Mouse (Mus musculus) limb, embryonic 12.5 days (tissue): ENCODE data around the gene Cpm. TPM values are rescaled to one million over a fixed set of nuclear protein-coding genes. Genes with fewer than 3 reads are reported as not detected.
A peak's percentile ranks its signal among the peaks of the same experiment; 100 is the strongest.

Experiments used
- ATAC-seq: fragments of 200-750 bp; cut with Nextera tagmentation; 2 replicates; pipeline ENCODE4 v1.8.0; 2017; ENCODE audit warnings: low read depth, moderate TSS enrichment; ENCODE audit not compliant: insufficient number of reproducible peaks, insufficient read depth, low FRiP score, low TSS enrichment
- H3K27ac ChIP-seq: fragments of 300-500 bp; sonication (generic); 2 replicates; pipeline ENCODE4 v1.5.1; 2016; ENCODE audit warnings: mild to moderate bottlenecking, moderate library complexity
- H3K27me3 ChIP-seq: fragments of 300-500 bp; sonication (generic); 2 replicates; pipeline ENCODE4 v1.6.1; 2016; ENCODE audit warnings: mild to moderate bottlenecking, moderate library complexity
- H3K36me3 ChIP-seq: fragments of 300-500 bp; sonication (generic); 2 replicates; pipeline ENCODE4 v1.6.1; 2016; ENCODE audit warnings: mild to moderate bottlenecking, moderate library complexity
- H3K4me1 ChIP-seq: fragments of 300-500 bp; sonication (generic); replicated peaks from 2 replicates; pipeline ENCODE4 v1.6.1; 2016
- H3K4me2 ChIP-seq: fragments of 300-500 bp; sonication (generic); 2 replicates; pipeline ENCODE4 v1.6.1; 2016; ENCODE audit warnings: mild to moderate bottlenecking, moderate library complexity
- H3K4me3 ChIP-seq: fragments of 300-500 bp; sonication (generic); replicated peaks from 2 replicates; pipeline ENCODE4 v1.5.1; 2016; ENCODE audit warnings: mild to moderate bottlenecking
- H3K9ac ChIP-seq: fragments of 300-500 bp; sonication (generic); replicated peaks from 2 replicates; pipeline ENCODE4 v1.6.1; 2016; ENCODE audit warnings: mild to moderate bottlenecking, moderate library complexity
- H3K9me3 ChIP-seq: fragments of 300-500 bp; sonication (generic); 2 replicates; pipeline ENCODE4 v1.6.1; 2016; ENCODE audit warnings: mild to moderate bottlenecking, moderate library complexity
- WGBS: fragments of 180-500 bp; shearing (Covaris S2); methylation state at CpG from one replicate; pipeline ENCODE4 v1.1.7; 2016; 5-methylcytosine and 5-hydroxymethylcytosine counted together
- polyA plus RNA-seq: library from polyadenylated mRNA; unstranded; fragments of >200 nt; fragmentation: Nextera tagmentation; extraction: Ambion mirVana; gene quantifications from 2 replicates; pipeline ENCODE4 v1.2.1, GENCODE M21; 2016

Cpm gene
- polyA plus RNA-seq, 1 experiment from 2014 or later = 30.0 TPM

DNA sequence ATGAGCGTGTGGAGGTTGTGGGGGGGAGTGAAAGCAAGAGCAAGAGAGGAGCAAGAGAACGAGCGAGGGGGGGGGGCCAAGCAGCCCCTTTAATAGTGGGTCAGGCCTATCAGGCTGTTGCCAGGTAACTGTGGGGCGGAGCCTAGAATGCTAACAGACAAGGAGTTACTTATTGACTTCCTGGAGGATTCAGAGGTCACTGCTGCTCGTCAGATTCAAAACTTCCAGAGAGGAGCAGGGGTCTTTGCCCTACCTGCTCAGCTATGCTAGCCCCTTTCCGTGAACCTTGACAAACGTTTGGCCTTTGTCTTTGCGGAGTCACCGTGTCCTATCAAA lies 34.5 kb downstream of the Cpm start:
- WGBS = 23% methylated on average over 9 of the region's 9 CpGs

GRCm38 (mm10) chr10:117664208-117664925 lies 35.1 kb downstream of the Cpm start:
- Histone ChIP-seq H3K4me3 (no peak overlapping the region), H3K9me3 (no peaks in the 10 kb centered on the region), H3K4me1 (peaks cover 39% of the 10 kb centered on the region), H3K36me3 (no peaks in the 10 kb centered on the region), H3K27ac (no peak overlapping the region; the same call in 1 of the 2 replicates), H3K27me3 (no peaks in the 10 kb centered on the region), H3K9ac (no peak overlapping the region), H3K4me2 (peak overlapping the region; percentile 40)
- ATAC-seq = no peak
- 49% methylated on average over 14 of the region's 14 CpGs for WGBS

More for the DNA sequence above, 34.5 kb downstream of the Cpm start:
- Histone ChIP-seq H3K9me3 (no peaks in the 10 kb centered on the region), H3K27ac (no peak overlapping the region; the same call in 1 of the 2 replicates), H3K4me3 (no peak overlapping the region), H3K4me2 (peak overlapping the region; percentile 40), H3K4me1 (peaks cover 37% of the 10 kb centered on the region), H3K27me3 (no peaks in the 10 kb centered on the region), H3K36me3 (no peaks in the 10 kb centered on the region), H3K9ac (no peak overlapping the region)
- no peak for ATAC-seq

DNA sequence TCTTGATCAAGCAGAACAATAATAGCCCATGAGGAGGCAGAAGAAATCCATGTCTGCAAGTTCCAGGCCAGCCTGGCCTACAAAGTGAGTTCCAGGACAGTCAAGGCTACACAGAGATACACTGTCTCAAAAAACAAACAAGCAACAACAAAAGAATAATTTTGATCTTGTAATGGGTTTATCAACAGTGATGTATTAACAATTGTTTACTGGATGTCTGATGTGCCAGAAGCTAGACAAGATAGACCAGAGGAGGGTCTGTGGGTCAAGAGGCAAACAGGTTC lies 35.6 kb downstream of the Cpm start:
- Histone ChIP-seq H3K27me3 (no peaks in the 10 kb centered on the region), H3K4me1 (peaks cover 40% of the 10 kb centered on the region), H3K9ac (no peak overlapping the region), H3K36me3 (no peaks in the 10 kb centered on the region), H3K27ac (no peak overlapping the region), H3K9me3 (no peaks in the 10 kb centered on the region), H3K4me2 (no peak overlapping the region), H3K4me3 (no peak overlapping the region)
- no peak for ATAC-seq

DNA sequence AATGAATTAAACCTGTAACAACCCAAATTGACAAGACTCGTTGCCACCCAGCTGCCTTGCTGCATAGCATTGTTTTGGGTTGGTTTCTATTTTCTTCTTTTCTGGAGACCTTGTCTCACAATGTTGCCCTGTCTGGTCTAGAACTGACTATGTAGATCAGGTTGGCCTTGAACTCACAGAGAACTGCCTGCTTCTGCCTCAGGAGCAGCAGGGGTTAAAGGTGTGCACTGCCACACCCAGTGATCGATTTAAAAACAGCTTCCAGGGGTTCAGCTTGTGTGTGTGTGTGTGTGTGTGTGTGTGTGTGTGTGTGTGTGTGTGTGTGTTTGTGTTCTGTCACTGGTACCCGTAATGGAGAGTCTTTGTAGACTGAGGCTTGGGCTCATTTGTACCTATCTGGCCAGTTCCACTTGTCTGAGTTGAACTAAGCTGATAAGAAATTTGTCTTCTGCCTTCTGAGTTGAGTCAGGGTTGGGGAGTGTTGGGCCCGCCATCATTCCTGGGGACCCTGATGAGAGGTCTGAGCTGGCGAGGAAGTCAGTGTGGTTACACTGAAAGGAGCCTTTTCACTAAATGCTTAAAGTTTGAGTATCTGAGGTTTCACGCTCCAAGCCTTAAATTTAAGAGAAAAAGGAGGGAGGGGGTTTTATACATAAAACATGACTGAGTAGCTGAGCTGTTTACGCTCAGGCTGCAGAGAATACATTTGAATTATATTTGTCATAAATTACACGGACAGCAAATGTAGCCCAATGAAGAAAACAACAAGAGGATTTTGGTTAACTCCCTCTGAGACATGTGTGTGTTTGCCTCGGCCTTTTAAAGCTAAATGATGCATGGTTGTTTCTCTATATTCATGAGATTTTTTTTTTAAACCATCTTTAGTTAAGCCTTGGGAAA lies 36.3 kb downstream of the Cpm start:
- no peak overlapping the region for H3K9ac ChIP-seq
- peaks cover 46% of the 10 kb centered on the region for H3K4me1 ChIP-seq
- no peak for ATAC-seq
- no peaks in the 10 kb centered on the region for H3K36me3 ChIP-seq
- no peak overlapping the region for H3K4me2 ChIP-seq
- no peaks in the 10 kb centered on the region for H3K27me3 ChIP-seq
- H3K9me3 ChIP-seq = no peaks in the 10 kb centered on the region
- no peak overlapping the region for H3K27ac ChIP-seq
- no peak overlapping the region for H3K4me3 ChIP-seq
- WGBS = 70% methylated on average over 9 of the region's 9 CpGs

- no peaks in the 10 kb centered on the region for H3K36me3 ChIP-seq
- ATAC-seq = no peak
- no peak overlapping the region for H3K4me3 ChIP-seq
- H3K4me1 ChIP-seq = peaks cover 50% of the 10 kb centered on the region
- H3K27ac ChIP-seq = no peak overlapping the region
- WGBS = 90% methylated on average over 3 of the region's 3 CpGs
- H3K9ac ChIP-seq = no peak overlapping the region
- no peaks in the 10 kb centered on the region for H3K9me3 ChIP-seq
- H3K4me2 ChIP-seq = no peak overlapping the region
- no peaks in the 10 kb centered on the region for H3K27me3 ChIP-seq
Measured at GRCm38 (mm10) chr10:117666361-117666760, 37.1 kb downstream of the Cpm start.

GRCm38 (mm10) chr10:117666947-117667630 lies 37.8 kb downstream of the Cpm start:
- 92% methylated on average over 9 of the region's 9 CpGs for WGBS
- no peaks in the 10 kb centered on the region for H3K27me3 ChIP-seq
- peaks cover 50% of the 10 kb centered on the region for H3K4me1 ChIP-seq
- no peaks in the 10 kb centered on the region for H3K36me3 ChIP-seq
- no peak overlapping the region for H3K9ac ChIP-seq
- no peak for ATAC-seq
- H3K4me3 ChIP-seq = no peak overlapping the region
- no peak overlapping the region for H3K27ac ChIP-seq
- no peak overlapping the region for H3K4me2 ChIP-seq
- no peaks in the 10 kb centered on the region for H3K9me3 ChIP-seq

GRCm38 (mm10) chr10:117667663-117668507 lies 38.6 kb downstream of the Cpm start:
- Histone ChIP-seq H3K4me1 (peaks cover 55% of the 10 kb centered on the region), H3K36me3 (no peaks in the 10 kb centered on the region), H3K4me2 (no peak overlapping the region), H3K9me3 (no peaks in the 10 kb centered on the region), H3K27ac (0 out of 2 replicates have a peak overlapping the region, but pooled peaks have one; percentile 92), H3K9ac (no peak overlapping the region), H3K27me3 (no peaks in the 10 kb centered on the region), H3K4me3 (no peak overlapping the region)
- ATAC-seq = no peak
- 93% methylated on average over 28 of the region's 28 CpGs for whole genome bisulfite sequencing

GRCm38 (mm10) chr10:117668546-117669300 lies 39.4 kb downstream of the Cpm start:
- no peaks in the 10 kb centered on the region for H3K36me3 ChIP-seq
- 58% methylated on average over 10 of the region's 10 CpGs for WGBS
- no peak overlapping the region for H3K4me3 ChIP-seq
- ATAC-seq = no peak
- no peaks in the 10 kb centered on the region for H3K9me3 ChIP-seq
- no peak overlapping the region for H3K4me2 ChIP-seq
- H3K9ac ChIP-seq = no peak overlapping the region
- H3K4me1 ChIP-seq = peaks cover 48% of the 10 kb centered on the region
- H3K27me3 ChIP-seq = no peaks in the 10 kb centered on the region
- peak overlapping the region; percentile 92 for H3K27ac ChIP-seq

- peak overlapping the region; percentile 92 for H3K27ac ChIP-seq
- 12% methylated on average over 10 of the region's 10 CpGs for WGBS
- ATAC-seq = peak; percentile 83
- no peaks in the 10 kb centered on the region for H3K27me3 ChIP-seq
- H3K36me3 ChIP-seq = no peaks in the 10 kb centered on the region
- no peaks in the 10 kb centered on the region for H3K9me3 ChIP-seq
- H3K4me1 ChIP-seq = peaks cover 40% of the 10 kb centered on the region
- H3K9ac ChIP-seq = no peak overlapping the region
- H3K4me2 ChIP-seq = peak overlapping the region; percentile 26
- no peak overlapping the region for H3K4me3 ChIP-seq
Measured at GRCm38 (mm10) chr10:117669449-117670090, 40.3 kb downstream of the Cpm start.

GRCm38 (mm10) chr10:117670092-117670491 lies 40.8 kb downstream of the Cpm start:
- H3K4me3 ChIP-seq = no peak overlapping the region
- no peaks in the 10 kb centered on the region for H3K36me3 ChIP-seq
- no peak overlapping the region for H3K9ac ChIP-seq
- H3K27ac ChIP-seq = peak overlapping the region; percentile 92
- H3K4me1 ChIP-seq = peaks cover 40% of the 10 kb centered on the region
- H3K27me3 ChIP-seq = no peaks in the 10 kb centered on the region
- no peaks in the 10 kb centered on the region for H3K9me3 ChIP-seq
- 0 out of 2 replicates have a peak overlapping the region, but pooled peaks have one; percentile 26 for H3K4me2 ChIP-seq
- ATAC-seq = peak; percentile 5; the same call in 1 of the 2 replicates
- WGBS = 23% methylated on average over 3 of the region's 3 CpGs
